Mouse (Mus musculus): ENCODE results near the gene Apbb2.

DNA sequence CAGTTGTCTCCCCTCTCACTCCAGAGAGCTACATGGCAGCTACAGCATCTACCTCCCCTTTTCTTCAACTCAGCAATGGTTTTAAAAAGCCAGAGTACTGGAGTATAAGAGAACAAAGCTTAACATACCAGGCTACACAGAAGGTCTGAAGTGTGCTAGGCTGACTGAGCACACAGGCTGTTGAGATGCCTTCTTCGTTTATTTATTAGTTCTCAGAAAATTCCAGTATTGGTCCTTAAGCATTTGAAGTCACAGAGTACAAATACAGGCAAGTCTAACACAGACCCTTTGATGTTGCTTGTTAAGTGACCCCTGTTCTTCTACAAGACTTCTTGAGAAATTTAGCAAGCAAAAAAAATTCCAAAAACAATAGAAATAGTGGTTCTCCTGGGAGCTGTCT, 120.4 kb downstream of the Apbb2 start:
- TF ChIP-seq GATA1 (IDR thresholded peaks at IDR 0.05; ENCODE audit: borderline replicate concordance, low read length) (no peak), FLI1 (IDR thresholded peaks at IDR 0.05; ENCODE audit: low read length) (no peak)
